Mouse (Mus musculus) urinary bladder, adult 2 months (tissue): ENCODE data around the gene Bcl3. TPM values are rescaled to one million over a fixed set of nuclear protein-coding genes. Genes with fewer than 3 reads are reported as not detected.

Experiments used
- DNase-seq: peaks from one replicate; pipeline ENCODE4 v3.0.0; 2022; ENCODE audit warnings: low spot score
- polyA plus RNA-seq: library from polyadenylated mRNA; depleted of rRNA; stranded (reverse); fragments of >200 nt; gene quantifications from 2 replicates; pipeline ENCODE4 v1.2.3, GENCODE M21; 2012

Bcl3 gene
- polyA plus RNA-seq, 1 experiment = 10.9 TPM

DNA sequence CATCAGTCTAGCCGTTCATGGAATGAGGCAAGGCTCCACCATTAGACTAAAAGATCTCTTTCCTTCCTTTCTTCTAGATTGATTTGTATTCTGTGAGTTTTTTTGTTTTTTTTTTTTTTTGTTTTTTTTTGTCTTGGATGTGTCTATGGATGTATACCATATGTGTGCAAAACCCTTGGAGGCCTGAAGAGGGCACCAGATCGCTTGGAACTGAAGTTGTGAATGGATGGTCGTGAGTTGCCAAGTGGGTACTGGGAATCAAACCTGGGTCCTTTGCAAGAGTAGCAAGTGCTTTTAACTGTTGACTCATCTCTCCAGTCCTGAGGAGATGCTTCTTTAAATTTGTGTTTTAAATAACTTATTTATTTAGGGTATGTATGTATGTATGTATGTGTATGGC lies 11.5 kb upstream of the Bcl3 start:
- no peak for DNase-seq

DNA sequence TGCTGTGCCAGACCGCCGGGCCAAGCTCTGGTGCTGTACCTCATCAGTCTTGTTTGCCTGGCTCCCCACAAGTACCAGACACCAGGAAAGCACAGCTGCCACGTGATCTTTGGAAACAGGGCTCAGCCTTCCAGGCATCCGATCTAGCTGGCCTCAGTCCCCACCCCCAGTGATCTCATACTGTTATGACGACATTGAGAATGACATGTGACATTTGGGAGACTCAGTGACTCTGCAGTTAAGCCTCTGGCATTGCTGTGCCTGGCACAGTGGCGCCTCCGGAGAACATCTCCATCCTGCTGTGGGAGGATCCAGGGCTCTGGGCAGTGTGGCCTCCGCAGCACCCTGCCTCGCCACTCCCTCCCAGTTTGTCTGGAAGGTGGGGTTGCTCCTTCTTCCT lies 9.3 kb upstream of the Bcl3 start:
- DNase-seq = no peak

DNA sequence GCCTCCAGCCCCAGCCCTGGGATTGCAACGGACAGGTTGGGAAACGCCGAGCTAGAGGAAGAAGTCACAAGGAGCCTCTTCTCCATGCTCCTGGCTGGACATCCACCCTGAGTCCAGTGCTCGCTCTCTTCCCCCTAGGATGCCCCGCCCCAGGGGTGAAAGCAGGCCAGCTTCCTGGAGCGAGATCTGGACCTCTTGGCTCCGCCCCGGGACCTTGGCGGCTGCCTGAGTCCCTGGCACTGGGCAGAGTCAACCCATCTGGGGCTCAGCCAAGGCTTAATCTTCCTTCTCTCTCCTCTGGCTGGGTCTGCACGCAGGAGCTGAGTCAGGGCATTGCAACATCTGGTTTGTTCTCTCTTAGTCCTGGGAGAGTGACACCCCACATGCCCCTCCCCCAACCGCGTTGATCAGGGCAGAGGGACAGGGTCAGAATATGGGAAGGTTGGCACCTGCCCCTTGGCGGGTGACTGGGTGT lies 8.1 kb upstream of the Bcl3 start:
- peak; percentile 80 for DNase-seq

DNA sequence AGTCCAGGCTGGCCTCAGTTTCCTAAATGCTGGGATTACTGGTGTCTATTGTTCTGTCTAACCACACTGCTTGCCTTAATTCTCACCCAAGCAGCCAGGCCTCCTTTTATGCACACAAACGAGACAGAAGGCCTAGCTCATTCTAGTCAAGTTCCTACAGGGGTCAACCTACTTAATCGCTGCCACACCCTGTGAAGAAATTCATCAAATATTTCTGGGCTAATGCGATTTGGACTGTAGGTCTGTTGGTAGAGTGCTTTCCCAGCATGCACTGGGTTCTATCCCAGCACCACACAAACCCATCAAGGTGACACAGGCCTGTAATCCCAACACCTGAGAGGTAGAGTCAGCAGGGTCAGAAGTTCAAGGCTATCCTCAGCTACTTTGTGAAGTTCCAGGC lies 7.1 kb upstream of the Bcl3 start:
- DNase-seq = no peak

DNA sequence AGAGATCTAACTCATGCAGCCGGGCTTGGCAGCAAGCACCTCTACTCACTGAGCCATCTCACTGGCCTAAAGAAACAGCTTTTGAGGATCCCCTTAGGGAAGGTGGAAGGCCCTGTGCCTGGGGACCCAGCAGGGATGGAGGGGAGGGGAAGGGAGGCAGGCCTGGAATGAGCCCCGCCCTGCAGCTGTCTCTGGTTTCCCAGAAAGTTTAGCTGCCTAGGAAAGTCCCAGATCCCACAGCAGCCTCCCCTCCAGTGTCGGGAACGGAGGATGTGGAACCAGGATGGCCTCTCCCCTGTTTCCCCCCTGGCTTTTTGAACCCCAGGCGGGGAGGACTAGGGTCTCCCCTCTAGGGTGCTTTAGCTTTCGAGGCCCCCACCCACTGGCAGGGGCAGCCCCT lies 4.2 kb upstream of the Bcl3 start:
- DNase-seq = no peak

DNA sequence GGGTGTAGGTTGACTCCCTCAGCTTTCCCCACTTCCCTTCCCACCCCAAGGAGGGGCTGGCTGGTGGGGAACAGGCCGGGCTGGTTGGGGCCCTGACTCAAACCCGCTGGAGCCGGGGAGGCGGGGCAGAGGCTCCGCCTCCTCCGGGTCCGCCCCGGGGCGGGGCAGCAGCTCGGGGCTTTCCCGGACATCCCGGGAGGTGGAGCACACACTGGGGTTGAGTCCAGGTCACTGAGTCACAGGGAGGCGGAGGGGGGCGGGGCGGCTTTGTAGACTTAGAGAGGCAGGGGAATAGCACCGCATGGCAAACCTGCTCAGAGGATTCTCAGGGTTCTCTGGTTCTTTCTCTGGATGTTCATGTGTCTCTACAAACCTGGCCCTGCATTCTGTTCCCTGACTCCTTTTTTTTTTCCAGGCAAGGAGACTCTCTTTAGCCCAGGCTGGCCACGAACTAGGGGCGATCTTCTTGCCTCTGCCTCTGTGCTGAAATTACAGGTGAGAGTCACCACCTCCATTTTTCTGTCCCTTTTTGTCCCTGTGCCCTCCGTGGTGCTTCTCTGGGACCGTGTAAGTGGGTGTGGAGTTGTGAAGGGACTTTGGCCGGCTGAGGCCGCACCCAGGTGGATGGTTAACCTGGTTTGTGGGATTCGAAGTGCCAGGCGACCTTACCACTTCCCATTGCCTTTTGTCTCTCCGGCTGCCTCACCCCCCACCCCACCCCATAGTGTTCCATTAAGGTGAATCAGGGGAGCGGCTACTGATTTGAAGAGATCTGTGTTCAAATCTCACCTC lies 1.8 kb upstream of the Bcl3 start:
- DNase-seq = peak; percentile 82

DNA sequence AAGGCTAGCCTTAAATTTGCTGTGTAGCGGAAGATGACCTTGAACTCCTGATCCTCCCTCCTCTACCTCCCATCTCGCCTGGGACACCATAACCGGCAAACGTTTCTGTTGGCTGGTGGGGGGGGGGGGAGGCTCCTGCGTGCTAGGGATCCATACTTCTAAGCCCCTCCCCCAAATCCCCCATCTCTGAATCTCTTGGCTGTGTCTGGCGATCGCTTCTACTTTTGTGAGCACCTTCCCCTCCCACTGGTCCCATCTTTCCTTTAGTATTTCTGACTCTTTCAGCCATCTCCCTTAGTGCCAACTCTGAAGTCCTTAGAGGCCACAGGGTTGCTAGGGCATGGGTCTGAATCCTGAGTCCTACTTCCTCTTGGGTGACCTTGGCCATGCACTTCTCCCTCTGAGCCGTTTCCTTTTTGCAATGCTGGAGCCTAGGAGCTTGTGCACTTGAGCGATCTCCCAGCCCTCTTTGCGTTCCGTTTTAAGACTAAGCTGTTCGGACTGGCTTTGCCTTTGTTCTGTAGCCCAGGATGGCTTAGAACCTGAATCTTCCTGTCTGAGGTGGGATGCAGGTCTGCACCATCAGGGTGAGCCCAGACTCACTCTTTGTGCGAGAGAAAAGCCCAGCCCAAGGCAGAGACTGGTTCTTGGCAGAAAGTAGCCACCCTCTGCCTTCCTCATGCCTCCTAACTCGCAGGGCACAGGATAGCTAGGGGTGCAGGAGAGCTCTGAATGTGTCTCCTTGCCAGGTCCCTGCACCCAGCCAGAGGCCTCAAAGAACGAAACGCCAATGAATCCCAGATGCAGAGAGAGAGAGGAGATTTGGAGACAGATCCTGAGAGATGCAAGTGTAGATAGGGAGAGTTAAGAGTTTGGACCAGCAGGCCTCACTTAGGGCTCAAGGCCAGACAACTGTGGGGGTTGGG lies 949 bp upstream of the Bcl3 start:
- DNase-seq = no peak

DNA sequence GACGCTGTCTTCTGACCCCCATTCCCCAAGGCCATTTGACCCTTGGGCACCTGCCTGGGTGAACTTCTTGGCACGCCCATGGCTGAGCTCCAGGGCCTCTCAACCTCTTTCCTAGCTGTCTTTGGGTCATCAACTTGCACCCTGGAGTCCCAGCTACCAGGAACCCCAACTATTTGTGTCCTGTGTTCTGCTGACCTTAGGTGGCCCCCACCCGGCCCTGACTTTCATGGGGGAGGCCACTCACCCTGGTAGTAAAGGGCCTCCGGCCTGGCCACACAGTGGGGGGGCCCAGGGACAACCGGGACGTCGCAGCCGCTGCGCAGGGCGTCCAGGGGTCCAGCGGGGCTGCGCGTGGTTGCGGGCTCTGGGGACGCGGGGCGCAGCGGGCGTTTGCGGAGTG lies 377 bp downstream of the Bcl3 start:
- no peak for DNase-seq

DNA sequence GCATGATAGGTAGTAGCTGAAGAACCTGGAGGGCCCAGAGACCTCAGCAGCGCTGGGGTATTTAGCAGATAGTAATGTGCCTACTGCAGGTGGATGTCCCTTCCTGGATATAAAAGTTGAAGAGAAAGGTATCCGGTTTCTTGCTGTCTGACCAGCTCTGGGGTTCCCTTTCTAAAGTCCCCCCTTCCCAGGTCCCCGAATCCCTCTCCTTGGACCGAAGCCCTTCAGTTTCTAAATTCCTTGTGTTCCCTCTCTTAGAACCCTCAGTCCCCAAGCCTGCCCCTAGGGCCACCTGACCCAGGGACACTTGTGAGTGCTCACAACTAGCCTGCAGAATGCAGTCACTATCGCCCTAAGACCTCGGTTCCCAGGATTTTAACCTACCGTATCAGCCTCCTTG lies 937 bp downstream of the Bcl3 start:
- no peak for DNase-seq

DNA sequence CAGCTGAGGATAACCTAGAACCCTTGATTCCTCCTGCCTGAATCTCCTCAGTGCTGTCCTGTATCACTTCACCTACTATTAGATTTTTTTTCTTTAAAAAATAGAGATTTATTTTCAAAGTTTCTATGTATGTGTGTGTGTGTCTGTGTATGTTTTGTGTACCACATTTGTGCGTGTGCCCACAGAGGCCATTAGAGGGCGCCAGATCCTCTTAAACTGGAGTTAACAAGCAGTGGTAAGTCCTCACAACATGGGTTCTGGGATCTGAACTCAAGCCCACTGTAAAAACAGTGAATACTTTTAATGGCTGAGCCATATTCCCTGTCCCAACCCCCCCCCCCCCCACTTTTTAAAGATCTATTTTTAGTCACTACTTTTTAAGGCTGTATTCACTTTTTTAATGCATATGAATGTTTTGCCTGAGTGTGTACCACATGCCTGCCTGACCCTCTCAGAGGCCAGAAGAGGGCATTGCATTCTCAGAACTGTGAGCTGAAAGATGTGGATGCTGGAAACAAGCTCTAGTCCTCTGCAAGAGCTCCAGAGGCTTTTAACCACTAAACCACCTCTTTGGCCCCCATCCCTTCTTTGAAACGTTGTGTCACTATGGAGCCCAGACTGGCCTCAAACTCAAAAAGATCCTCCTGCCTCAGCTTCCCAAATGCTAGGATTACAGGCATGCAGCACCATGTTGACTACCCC lies 2.1 kb downstream of the Bcl3 start:
- DNase-seq = no peak

DNA sequence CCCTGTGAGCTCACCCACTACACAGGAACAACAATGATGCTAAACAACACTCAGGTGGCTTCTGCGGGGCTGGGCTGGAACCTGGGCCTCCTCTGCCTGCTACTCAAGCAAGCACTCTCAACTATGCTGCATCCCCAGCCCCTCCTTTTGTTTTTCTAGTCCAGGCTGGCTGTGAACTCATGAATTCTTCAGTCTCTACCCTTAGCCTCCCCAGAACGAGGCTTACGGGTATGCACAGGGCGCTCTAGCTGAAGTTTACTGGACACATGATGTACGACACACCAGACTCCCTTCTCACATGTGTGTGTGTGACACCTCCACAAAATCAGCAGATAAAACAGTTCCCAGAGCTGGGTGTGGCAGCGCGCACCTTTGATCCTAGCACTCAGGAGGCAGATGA lies 3.7 kb downstream of the Bcl3 start:
- no peak for DNase-seq

DNA sequence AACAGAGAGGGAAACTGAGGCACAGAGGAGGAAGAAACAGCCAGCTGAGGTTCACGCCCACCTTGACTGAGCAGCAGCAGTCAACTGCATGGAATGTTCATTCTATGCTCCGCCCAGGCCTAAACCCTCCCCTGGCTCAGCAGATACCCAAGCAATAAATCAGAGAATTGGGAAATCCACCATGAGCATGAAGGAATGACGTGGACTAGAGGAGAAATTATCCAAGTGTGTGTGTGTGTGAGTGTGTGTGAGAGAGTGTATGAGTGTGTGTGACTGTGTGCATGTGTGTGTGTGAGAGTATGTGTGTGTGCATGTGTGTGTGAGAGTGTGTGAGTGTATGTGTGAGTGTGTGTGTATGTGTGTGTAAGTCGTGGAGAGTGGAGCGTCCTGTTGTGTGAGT lies 4.1 kb downstream of the Bcl3 start:
- no peak for DNase-seq

DNA sequence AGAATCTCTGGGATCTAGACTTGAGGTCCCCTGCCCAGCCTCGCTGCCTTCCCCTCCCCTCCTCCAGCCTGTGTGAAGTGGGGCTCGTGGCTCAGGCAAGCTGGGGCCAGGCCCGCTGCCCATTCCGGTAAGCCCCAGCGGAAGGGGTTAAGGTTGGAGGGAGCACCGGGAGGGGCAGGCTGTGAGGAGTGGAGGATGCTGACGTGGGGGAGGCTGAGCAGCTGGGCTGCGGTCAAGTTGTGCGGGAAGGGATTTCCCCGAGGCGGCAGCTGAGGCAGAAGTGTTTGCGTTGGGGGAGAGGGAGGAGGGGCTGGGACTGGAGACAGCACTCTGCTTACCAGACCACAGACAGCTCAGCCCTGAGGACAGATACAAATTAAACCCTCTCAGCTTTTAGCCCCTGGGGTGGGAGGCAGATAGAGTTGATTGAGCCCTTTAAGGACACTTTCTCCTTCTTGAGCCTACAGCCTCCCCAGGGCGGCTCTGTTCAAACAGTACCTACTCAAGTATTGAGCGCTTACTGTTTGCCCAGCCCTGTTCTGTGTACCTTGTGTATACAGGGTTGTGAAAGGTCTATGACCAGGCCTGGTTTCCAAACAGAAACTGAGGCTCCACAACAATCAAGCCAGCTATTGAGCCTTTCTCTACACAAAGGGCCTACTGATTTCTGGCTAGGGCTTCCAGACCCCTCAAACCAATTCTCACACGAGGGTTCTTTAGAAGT lies 5.0 kb downstream of the Bcl3 start:
- DNase-seq = peak; percentile 53

DNA sequence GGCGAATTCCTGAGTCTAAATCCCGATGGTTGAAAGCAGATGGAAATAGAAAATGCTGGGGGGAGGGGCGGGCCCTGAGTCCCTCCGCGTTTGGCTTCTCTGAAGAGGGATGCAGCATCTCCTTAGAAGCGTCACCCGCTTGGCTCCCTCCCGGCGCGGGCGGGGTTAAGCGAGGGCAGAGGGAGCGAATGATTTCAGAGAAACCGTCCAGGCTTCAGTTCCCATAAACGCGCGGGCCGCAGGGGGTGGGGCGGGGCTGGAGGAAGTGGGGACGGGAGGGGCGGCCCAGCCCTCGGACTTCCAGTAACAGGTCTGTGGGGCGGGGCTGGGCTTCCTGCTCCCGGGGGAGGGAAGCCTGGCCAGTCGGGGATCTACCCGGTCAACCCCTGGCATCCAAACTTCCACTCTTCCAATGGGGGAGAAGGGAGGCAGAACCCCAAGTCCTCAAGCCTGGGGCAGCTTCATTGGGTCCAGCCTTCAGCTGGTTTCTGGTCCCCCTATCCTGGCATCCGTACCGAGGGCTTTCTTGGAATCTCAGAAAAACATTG lies 6.3 kb downstream of the Bcl3 start:
- peak; percentile 77 for DNase-seq

DNA sequence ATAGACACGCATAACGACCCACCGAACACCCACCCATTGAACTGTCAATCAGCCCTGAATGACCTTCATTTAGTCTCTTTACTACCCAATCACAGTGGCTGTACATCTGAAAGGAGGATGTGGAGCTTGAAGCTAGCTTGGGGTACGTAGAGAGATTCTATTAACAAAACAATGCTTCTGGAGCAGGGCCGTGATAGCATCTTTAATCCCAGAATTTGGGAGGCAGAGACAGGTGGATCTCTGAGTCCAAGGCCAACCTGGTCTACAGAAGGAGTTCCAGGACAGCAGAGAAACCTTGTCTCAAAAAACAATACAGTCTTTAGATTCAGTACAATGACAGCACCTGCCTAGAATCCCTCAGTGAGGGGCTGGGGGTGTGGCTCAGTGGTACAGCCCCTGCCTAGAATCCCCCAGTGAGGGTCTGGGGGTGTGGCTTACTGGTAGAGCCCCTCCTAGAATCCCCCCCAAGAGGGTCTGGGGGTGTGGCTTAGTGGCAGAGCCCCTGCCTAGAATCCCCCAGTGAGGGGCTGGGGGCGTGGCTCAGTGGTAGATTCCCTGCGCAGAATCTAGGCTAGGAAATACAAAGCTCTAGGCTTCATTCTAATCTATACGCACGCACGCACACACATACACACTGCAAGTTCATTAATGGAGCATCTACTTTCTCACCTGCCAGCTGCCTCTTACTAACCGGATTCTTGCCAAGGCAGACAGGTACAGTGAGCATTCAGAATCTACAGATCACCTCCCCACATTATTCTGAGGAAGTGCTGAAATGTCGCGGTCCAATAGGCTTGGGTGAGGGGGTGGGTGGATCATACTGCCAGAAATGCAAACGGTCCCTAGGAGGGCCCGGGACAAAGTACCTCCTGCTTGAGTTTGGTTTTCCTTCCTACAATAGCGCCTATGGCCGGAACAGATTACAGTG lies 7.0 kb downstream of the Bcl3 start:
- DNase-seq = no peak

DNA sequence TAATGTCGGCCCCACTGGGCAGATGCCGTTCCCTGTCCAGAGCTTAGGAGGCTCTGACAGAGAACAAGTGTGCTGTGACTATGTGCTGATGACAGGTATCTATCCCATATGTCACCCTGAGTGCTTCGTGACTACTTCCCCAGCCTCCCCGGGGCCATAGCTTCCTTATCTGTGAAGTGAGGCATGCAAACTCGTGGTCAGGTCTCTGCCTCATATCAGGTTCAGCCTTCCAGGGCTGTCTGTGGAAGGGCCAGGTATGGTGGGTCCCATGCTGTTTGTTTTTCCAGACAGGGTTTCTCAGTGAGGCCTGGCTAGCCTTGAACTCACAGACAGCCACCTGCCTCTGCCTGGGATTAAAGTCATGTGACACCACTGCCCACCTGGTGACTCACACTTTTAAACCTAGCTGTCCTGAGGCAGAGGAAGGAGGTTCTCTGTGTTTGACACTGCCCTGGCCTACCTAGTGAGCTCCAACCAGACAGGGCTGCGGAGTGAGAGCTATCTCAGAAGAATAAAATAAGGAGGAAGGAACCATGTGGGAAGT lies 8.9 kb downstream of the Bcl3 start:
- DNase-seq = no peak

DNA sequence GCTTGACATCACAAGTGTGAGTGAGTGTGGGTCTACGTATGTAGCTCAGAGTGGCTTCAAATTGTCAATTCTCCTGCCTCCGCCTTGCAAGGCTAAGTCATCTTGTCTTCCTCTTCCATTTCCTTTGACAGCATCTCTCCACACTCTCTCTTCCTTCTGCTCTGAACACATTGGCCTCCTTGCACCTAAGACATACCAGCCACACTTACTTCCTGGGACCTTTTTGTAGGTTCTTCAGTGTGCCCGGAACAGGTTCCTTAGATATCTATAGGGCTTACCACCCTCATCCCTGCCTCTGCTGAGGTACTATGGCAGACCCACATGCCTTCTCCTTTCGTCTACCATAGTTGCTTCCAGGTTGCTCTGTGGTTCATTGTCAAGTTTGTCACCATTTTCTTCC lies 9.4 kb downstream of the Bcl3 start:
- DNase-seq = no peak

DNA sequence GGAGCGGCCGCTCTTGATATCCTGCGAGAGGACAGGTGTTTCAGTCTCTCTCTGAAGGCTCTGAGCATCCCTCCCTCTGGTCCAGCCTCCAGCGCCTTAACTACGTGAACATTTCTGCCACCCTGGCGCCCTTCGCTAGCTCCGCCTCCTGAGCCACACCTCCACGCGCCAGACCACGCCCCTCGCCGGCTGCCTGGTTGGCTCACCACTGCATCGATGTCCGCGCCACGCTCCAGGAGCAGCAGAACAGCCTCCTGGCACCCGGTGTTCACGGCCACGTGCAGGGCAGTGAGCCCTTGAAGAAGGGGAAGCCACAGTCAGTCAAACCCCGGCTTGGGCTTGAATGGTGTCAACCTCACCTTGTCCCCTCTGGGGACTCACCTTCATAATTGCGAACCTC lies 11.5 kb downstream of the Bcl3 start:
- no peak for DNase-seq

DNA sequence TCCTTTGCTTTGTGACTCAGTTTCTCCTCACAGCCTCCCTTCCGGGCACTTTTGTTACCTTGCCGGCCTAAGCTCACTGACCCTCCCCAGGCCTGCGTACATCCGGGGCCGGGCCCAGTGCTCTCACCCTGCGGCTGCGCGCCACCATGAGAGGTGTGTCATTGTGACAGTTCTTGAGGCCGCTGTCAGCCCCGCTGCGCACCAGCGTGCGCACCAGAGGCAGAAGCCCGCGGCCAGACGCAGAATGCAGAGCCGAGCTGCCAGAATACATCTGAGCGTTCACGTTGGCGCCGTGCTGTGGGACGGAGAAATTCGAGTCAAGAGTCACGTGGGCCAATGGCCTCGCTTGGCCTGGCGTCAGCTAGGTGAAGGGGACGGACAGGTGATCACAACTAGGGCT lies 13.2 kb downstream of the Bcl3 start:
- DNase-seq = no peak
